Mouse (Mus musculus) forebrain, postnatal 0 days (tissue): Measurements from ENCODE around the gene Strip1. TPM values are rescaled to one million over a fixed set of nuclear protein-coding genes. Genes with fewer than 3 reads are reported as not detected.

Source experiments
- ATAC-seq: fragments of 200-750 bp; cut with Nextera tagmentation; 2 replicates; pipeline ENCODE4 v1.8.0; 2017; ENCODE audit warnings: mild to moderate bottlenecking, moderate library complexity
- DNase-seq: peaks from one replicate; pipeline ENCODE4 v3.0.0-alpha.2; 2015
- H3K27ac ChIP-seq: fragments of 300-500 bp; sonication (generic); 2 replicates; pipeline ENCODE4 v1.5.1; 2014; ENCODE audit warnings: low read depth, mild to moderate bottlenecking, antibody characterized with exemption, low read length, moderate library complexity, mixed read lengths
- H3K27me3 ChIP-seq: fragments of 300-500 bp; sonication (generic); 2 replicates; pipeline ENCODE4 v1.6.1; 2014; ENCODE audit warnings: mild to moderate bottlenecking, low read length, mixed read lengths; ENCODE audit not compliant: insufficient read depth
- H3K36me3 ChIP-seq: fragments of 300-500 bp; sonication (generic); 2 replicates; pipeline ENCODE4 v1.6.1; 2014; ENCODE audit warnings: mild to moderate bottlenecking, moderate library complexity; ENCODE audit not compliant: insufficient read depth
- H3K4me1 ChIP-seq: fragments of 300-500 bp; sonication (generic); 2 replicates; pipeline ENCODE4 v1.6.1; 2014; ENCODE audit warnings: antibody characterized with exemption; ENCODE audit not compliant: insufficient read depth
- H3K4me2 ChIP-seq: fragments of 300-500 bp; sonication (generic); 2 replicates; pipeline ENCODE4 v1.6.1; 2014; ENCODE audit warnings: low read depth, mild to moderate bottlenecking, moderate library complexity
- H3K4me3 ChIP-seq: fragments of 300-500 bp; sonication (generic); 2 replicates; pipeline ENCODE4 v1.5.1; 2014; ENCODE audit warnings: low read depth, low read length, mixed read lengths
- H3K9ac ChIP-seq: fragments of 300-500 bp; sonication (generic); 2 replicates; pipeline ENCODE4 v1.6.1; 2014; ENCODE audit warnings: mild to moderate bottlenecking
- H3K9me3 ChIP-seq: fragments of 300-500 bp; sonication (generic); 2 replicates; pipeline ENCODE4 v1.6.1; 2016; ENCODE audit warnings: low read length
- CTCF ChIP-seq: sonication (generic); IDR thresholded peaks from 2 replicates; pipeline ENCODE4 v1.5.1; 2016; ENCODE audit warnings: antibody characterized with exemption, control low read depth, low read depth
- WGBS: fragments of 180-500 bp; shearing (Covaris S2); extraction: QIAGEN DNeasy Blood & Tissue Kit; methylation state at CpG from one replicate; pipeline ENCODE4 v1.1.7; 2014; 5-methylcytosine and 5-hydroxymethylcytosine counted together
- polyA plus RNA-seq: library from polyadenylated mRNA; unstranded; fragments of >200 nt; fragmentation: Nextera tagmentation; extraction: Ambion mirVana; gene quantifications from 2 replicates; pipeline ENCODE4 v1.2.1, GENCODE M21; 2015
- total RNA-seq: library from RNA; depleted of rRNA; stranded (reverse); fragments of >200 nt; gene quantifications from 2 replicates; pipeline ENCODE4 v1.2.3, GENCODE M21; 2014

The Strip1 gene
- total and polyA plus RNA-seq, 2 experiments from 2014 or later: 108 to 135 TPM

DNA sequence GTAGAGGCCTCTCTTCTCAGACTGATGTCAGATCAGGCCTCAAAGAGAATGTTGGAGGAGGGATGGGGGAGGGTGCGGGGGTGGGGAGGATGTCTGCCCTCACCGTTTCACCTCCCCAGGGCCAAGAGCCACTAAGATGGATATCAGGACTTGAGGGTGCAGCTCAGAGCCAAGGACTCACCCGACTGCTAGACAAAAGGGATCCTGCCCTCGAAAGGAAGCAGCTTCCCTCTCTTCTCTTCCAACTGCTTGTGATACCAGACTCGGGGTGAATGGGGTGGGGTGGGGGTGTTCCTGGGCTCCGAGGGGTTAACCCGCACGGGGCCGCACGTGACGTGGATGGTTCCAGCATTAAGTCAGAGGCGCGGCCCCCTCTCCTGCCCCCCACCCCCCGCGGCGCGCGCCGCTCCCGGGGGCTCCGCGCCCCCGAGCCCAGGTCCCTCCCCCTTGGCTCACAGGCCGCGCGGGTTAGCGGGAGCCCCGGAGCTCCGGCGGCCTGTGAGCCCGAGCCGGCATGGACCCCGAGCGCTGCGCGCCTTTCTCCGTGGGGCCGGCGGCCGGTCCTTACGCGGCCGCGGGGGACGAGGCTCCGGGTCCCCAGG lies 36.7 kb downstream of the Strip1 start, which contains the start of gene Alx3:
TSS of gene Alx3 (plus strand) at position 370 of the 602 bp plus-strand sequence.
- Histone ChIP-seq H3K4me1 (peaks cover 6% of the 10 kb centered on the region; the same call in 1 of the 2 replicates), H3K36me3 (no peaks in the 10 kb centered on the region), H3K4me3 (peak within 1 kb of the TSS; percentile 28), H3K27ac (no peak within 1 kb of the TSS), H3K27me3 (peaks cover 63% of the 10 kb centered on the region), H3K4me2 (peak within 1 kb of the TSS; percentile 47), H3K9me3 (no peaks in the 10 kb centered on the region), H3K9ac (no peak within 1 kb of the TSS)
- WGBS: 6% methylated on average over 40 of the region's 46 CpGs
- TF ChIP-seq CTCF: no peak
- DNase-seq (no peak), ATAC-seq (peak; percentile 25; the same call in 1 of the 2 replicates)

DNA sequence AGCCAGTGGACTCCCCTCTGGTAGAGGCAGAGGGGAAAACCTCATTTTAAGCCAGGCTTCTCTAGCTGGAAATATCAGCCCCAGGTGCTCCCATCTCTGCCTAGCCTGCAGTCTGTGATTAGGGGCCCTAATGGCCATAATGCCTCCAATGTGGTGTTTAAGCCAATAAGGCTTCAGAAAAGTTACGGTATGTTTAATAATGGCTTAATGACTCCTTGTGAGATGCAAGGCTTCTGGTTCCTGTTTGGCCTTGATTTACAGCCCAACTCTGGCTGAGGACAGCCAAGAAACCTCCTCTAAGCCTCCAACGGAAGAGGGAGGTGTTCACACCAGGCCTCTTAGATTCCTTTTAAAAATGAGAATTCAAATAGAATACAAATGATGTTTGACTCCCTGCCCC lies 37.9 kb downstream of the Strip1 start:
- DNase-seq (no peak), ATAC-seq (no peak)
- peaks cover 55% of the 10 kb centered on the region for H3K27me3 ChIP-seq
- TF ChIP-seq CTCF: no peak
- no peak overlapping the region for H3K4me3 ChIP-seq
- H3K9ac ChIP-seq: no peak overlapping the region
- no peaks in the 10 kb centered on the region for H3K36me3 ChIP-seq
- peaks cover 6% of the 10 kb centered on the region; the same call in 1 of the 2 replicates for H3K4me1 ChIP-seq
- no peaks in the 10 kb centered on the region for H3K9me3 ChIP-seq
- H3K4me2 ChIP-seq: no peak overlapping the region
- no peak overlapping the region for H3K27ac ChIP-seq
- 60% methylated on average over 2 of the region's 2 CpGs for WGBS

DNA sequence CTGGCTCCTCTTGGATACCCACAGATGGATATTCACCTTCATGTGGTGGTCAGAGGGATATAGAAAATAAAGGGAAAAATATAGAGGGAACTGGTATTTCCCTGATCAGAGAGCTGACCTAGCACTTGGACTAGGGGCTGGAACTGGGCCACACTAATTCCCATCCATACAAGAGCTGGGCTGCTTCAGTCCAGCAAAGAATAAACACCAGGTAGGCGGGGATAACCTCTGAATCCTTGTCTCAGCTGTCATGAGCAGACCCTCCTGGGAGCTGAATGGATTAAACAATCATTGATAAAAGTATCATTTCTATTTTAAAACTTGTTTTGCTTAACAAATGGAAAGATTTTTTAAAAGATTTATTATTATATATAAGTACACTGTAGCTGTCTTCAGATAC lies 39.9 kb downstream of the Strip1 start:
- DNase-seq (no peak), ATAC-seq (no peak)
- TF ChIP-seq CTCF: no peak
- 50% methylated on average over 1 of the region's 1 CpGs for WGBS
- H3K4me1 ChIP-seq: peaks cover 6% of the 10 kb centered on the region; the same call in 1 of the 2 replicates
- no peak overlapping the region for H3K27ac ChIP-seq
- H3K4me2 ChIP-seq: no peak overlapping the region
- no peak overlapping the region for H3K9ac ChIP-seq
- peaks cover 41% of the 10 kb centered on the region for H3K27me3 ChIP-seq
- no peaks in the 10 kb centered on the region for H3K9me3 ChIP-seq
- no peaks in the 10 kb centered on the region for H3K36me3 ChIP-seq
- no peak overlapping the region for H3K4me3 ChIP-seq

DNA sequence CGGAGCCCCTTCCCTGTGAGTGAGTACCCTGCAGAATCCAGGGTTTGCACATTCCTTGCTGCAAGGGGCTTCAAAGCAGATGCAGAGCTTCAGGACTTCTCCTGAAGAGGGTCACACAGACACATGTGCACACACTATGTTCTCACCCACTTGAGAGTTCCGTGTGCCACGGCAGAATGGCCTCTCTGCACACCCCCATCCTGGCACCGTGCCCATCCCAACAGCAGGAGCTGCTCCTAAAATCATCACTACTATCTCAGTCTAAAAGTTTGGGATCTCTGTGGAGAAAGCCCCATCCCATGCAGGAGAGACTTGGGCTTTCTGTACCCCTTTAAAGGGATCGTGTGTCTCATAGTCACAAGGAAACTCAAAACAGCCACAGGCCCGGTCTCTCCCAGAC lies 45.0 kb downstream of the Strip1 start:
- no peak overlapping the region for H3K9ac ChIP-seq
- H3K4me1 ChIP-seq: peaks cover 7% of the 10 kb centered on the region; the same call in 1 of the 2 replicates
- H3K36me3 ChIP-seq: no peaks in the 10 kb centered on the region
- H3K4me2 ChIP-seq: no peak overlapping the region
- no peak overlapping the region for H3K4me3 ChIP-seq
- ATAC-seq (no peak), DNase-seq (no peak)
- H3K9me3 ChIP-seq: no peaks in the 10 kb centered on the region
- no peak overlapping the region for H3K27ac ChIP-seq
- peaks cover 44% of the 10 kb centered on the region for H3K27me3 ChIP-seq
- WGBS: 71% methylated on average over 6 of the region's 6 CpGs
- no peak for TF ChIP-seq CTCF

DNA sequence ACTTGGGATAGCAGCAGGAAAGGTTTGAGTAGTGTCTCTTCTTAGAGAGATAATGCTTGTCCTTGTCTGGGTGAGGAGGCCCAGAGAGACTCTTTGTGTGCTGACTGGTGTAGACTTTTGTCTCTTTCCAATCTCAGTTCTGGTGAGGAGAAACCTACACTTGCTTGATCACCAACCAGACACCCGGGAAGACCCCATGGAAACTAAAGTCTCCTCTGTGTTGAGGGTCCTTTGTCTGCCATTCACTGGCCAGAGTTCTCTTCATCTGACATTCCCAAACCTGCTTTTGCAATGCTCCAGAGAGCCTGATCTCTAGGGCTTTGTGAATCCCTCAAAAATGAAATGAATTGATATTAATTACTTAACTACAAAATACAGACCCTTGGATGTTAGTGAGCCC lies 47.6 kb downstream of the Strip1 start:
- H3K4me1 ChIP-seq: peaks cover 7% of the 10 kb centered on the region; the same call in 1 of the 2 replicates
- no peaks in the 10 kb centered on the region for H3K9me3 ChIP-seq
- 4% methylated on average over 1 of the region's 1 CpGs for WGBS
- H3K4me3 ChIP-seq: no peak overlapping the region
- H3K27ac ChIP-seq: no peak overlapping the region
- TF ChIP-seq CTCF: no peak
- ATAC-seq (no peak), DNase-seq (no peak)
- H3K36me3 ChIP-seq: no peaks in the 10 kb centered on the region
- peaks cover 57% of the 10 kb centered on the region for H3K27me3 ChIP-seq
- no peak overlapping the region for H3K9ac ChIP-seq
- H3K4me2 ChIP-seq: no peak overlapping the region

DNA sequence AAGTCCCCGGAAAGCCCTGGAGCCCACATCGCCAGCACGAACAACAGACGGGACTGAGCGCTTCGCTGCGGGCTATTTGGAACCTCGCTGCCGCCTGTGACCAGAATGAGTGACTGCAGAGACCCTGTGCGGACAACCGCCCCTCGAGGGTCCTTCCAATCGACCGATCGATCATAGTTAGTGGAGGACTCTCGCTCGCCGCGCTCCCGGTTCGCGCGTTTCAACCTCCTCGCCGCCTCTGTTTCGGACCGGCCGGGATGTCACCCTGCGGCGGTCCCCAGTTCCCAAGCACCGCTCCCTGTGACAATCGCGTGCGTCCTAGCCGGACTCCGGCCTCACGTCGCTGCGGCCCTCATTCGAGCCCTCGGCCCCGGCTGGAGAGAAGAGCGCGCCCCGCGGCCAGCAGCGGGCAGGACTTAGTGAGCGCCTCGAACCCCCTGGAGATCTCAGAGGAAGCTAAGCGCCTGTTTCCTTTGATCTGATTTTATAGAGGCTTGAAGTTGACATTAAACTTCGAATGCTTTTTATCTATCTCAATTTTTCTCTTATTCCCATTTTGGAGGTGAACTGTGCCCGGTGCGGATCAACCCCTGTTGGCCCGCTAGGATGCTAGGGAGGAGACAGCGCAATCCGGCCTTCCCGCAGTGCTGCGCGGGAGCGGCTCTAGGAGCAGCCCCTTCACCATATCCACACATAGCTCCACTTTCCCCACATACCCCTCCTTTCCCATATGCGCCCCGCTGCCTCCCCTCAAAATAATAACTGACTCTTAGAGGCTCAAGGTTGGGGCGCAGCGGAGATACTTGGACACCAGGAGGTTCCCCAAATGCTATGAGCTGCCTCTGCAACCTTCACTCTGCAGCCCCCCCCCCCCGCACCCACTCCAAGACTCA lies 48.4 kb downstream of the Strip1 start:
- H3K36me3 ChIP-seq: no peaks in the 10 kb centered on the region
- H3K4me3 ChIP-seq: peak overlapping the region; percentile 12; the same call in 1 of the 2 replicates
- H3K9me3 ChIP-seq: no peaks in the 10 kb centered on the region
- no peak overlapping the region for H3K27ac ChIP-seq
- ATAC-seq (no peak), DNase-seq (peak; percentile 46)
- H3K9ac ChIP-seq: peak overlapping the region; percentile 14; the same call in 1 of the 2 replicates
- H3K4me2 ChIP-seq: peak overlapping the region; percentile 39
- no peak for TF ChIP-seq CTCF
- peaks cover 7% of the 10 kb centered on the region; the same call in 1 of the 2 replicates for H3K4me1 ChIP-seq
- WGBS: 3% methylated on average over 65 of the region's 65 CpGs
- H3K27me3 ChIP-seq: peaks cover 57% of the 10 kb centered on the region
